Mouse (Mus musculus): ENCODE measurements around the gene Clpx. TPM values are rescaled to one million over a fixed set of nuclear protein-coding genes. Genes with fewer than 3 reads are reported as not detected.
"Not testable (repeated sequence)": the region's sequence is repeated elsewhere in the genome, so short reads cannot be mapped to it uniquely, and the experiment has no call there.

Clpx gene
- polyA plus RNA-seq, 2 experiments = 23.8 to 55.6 TPM

DNA sequence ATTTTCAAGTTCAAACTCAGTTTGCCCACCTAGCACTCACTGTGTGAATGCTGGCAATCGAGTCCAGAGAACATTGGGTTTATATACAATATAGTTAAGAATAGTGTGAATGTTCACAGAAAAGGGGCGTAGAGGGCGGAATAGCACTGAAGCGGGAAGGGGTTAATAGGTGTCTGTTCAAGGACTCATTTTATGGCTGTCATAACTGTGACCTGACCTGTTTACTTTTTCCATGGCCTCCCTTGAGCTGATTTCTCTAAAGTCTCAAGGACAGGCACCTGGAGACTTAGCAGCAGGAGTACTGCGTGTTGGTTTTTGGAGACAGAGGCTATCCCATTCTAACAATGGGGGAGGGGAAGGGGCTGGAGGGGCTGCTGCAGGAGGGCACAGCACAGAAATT lies 39.9 kb downstream of the Clpx start:
- DNase-seq (ENCODE audit: low spot score) = no peak
- no peak for ATAC-seq (ENCODE audit: low FRiP score, low read depth)
- Histone ChIP-seq H3K9me3 (ENCODE audit: control insufficient read depth, low read length) (no peaks in the 10 kb centered on the region), H3K9ac (ENCODE audit: low read depth, low read length, severe bottlenecking) (no peak overlapping the region), H3K4me3 (replicated peaks; ENCODE audit: low read length) (no peak overlapping the region), H3K4me1 (ENCODE audit: control insufficient read depth, insufficient read depth, low read length) (no peaks in the 10 kb centered on the region), H3K27ac (replicated peaks; ENCODE audit: low read depth, low read length) (no peak overlapping the region), H3K27me3 (ENCODE audit: control insufficient read depth, insufficient read depth, low read length) (no peaks in the 10 kb centered on the region), H3K4me2 (replicated peaks; ENCODE audit: low read depth, low read length, severe bottlenecking) (no peak overlapping the region), H3K36me3 (ENCODE audit: control insufficient read depth, insufficient read depth, low read length) (peaks cover 22% of the 10 kb centered on the region)
- no peak for TF ChIP-seq POLR2A (IDR thresholded peaks at IDR 0.05; ENCODE audit: borderline replicate concordance, extremely low read depth, insufficient read depth, insufficient read length)
- WGBS = 75% methylated on average over 5 of the region's 5 CpGs

DNA sequence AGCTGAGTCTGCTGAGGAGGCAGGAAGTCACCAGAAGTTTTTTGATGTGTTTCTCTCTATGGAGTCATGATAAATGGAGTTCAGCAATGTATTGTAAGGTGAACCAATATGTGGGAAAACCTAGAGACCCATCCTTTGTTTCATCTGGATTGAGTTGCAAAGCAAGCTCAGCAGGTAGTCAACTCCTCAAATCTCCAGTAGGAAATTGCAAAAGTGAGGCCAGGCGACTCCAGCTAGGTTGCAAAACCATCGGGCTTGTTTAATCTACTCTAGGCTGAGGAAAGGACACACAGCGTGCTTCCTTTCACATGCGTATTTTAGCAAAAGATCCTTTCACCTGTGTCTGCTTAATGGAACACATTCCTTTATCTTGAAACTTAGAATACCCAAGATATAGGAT lies 45.1 kb downstream of the Clpx start:
- Histone ChIP-seq H3K9me3 (ENCODE audit: control insufficient read depth, low read length) (no peaks in the 10 kb centered on the region), H3K4me1 (ENCODE audit: control insufficient read depth, insufficient read depth, low read length) (no peaks in the 10 kb centered on the region), H3K27me3 (ENCODE audit: control insufficient read depth, insufficient read depth, low read length) (no peaks in the 10 kb centered on the region), H3K27ac (replicated peaks; ENCODE audit: low read depth, low read length) (no peak overlapping the region), H3K4me2 (replicated peaks; ENCODE audit: low read depth, low read length, severe bottlenecking) (no peak overlapping the region), H3K36me3 (ENCODE audit: control insufficient read depth, insufficient read depth, low read length) (no peaks in the 10 kb centered on the region), H3K4me3 (replicated peaks; ENCODE audit: low read length) (no peak overlapping the region), H3K9ac (ENCODE audit: low read depth, low read length, severe bottlenecking) (no peak overlapping the region)
- ATAC-seq (ENCODE audit: low FRiP score, low read depth) = no peak
- 86% methylated on average over 4 of the region's 4 CpGs for WGBS
- no peak for DNase-seq (ENCODE audit: low spot score)
- no peak for TF ChIP-seq POLR2A (IDR thresholded peaks at IDR 0.05; ENCODE audit: borderline replicate concordance, extremely low read depth, insufficient read depth, insufficient read length)

DNA sequence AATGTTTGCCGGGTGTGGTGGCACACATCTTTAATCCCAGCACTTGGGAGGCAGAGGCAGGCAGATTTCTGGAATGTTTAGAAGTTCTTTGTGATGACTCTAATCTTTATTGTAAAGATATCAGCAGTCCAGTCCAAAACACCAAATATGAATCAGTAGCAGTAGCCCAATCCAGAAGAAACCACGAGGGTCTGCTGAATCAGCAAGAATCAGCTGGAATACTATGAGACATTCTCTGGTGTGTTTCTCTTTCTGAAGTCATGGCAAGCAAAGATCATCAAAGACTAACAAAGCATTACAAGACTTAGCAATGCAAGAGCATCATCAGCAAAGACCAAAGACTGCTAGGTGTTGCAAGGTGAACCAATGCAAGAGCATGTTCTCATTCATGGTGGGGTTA lies 46.4 kb downstream of the Clpx start:
- no peak overlapping the region for H3K4me3 ChIP-seq (replicated peaks; ENCODE audit: low read length)
- H3K27ac ChIP-seq (replicated peaks; ENCODE audit: low read depth, low read length) = no peak overlapping the region
- no peaks in the 10 kb centered on the region for H3K9me3 ChIP-seq (ENCODE audit: control insufficient read depth, low read length)
- no peaks in the 10 kb centered on the region for H3K36me3 ChIP-seq (ENCODE audit: control insufficient read depth, insufficient read depth, low read length)
- WGBS = 82% methylated on average over 2 of the region's 2 CpGs
- H3K4me2 ChIP-seq (replicated peaks; ENCODE audit: low read depth, low read length, severe bottlenecking) = no peak overlapping the region
- H3K27me3 ChIP-seq (ENCODE audit: control insufficient read depth, insufficient read depth, low read length) = no peaks in the 10 kb centered on the region
- no peak for TF ChIP-seq POLR2A (IDR thresholded peaks at IDR 0.05; ENCODE audit: borderline replicate concordance, extremely low read depth, insufficient read depth, insufficient read length)
- no peak overlapping the region for H3K9ac ChIP-seq (ENCODE audit: low read depth, low read length, severe bottlenecking)
- no peak for DNase-seq (ENCODE audit: low spot score)
- no peak for ATAC-seq (ENCODE audit: low FRiP score, low read depth)
- no peaks in the 10 kb centered on the region for H3K4me1 ChIP-seq (ENCODE audit: control insufficient read depth, insufficient read depth, low read length)

DNA sequence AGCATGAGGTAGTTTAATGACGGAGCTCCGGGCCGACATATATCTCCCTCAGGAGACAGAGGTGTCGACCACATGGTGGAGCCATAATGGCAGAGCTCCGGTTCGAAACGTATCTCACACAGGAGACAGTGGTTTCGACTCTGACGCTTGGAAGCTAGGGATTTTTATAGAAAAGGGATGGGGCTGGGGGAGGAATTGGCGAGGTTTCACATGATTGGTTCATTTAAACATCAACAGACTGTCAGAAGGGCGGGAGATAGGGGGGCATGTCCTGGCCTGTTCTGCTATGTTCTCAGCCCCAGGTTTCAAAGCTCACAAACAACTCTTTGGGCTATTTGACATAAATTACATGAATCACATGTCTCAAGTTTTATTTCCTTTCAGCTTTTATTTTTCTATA lies 51.4 kb downstream of the Clpx start:
- peak overlapping the region; percentile 92 for H3K27ac ChIP-seq (replicated peaks; ENCODE audit: low read depth, low read length)
- H3K36me3 ChIP-seq (ENCODE audit: control insufficient read depth, insufficient read depth, low read length); H3K27me3 ChIP-seq (ENCODE audit: control insufficient read depth, insufficient read depth, low read length); H3K9me3 ChIP-seq (ENCODE audit: control insufficient read depth, low read length); DNase-seq (ENCODE audit: low spot score); H3K4me1 ChIP-seq (ENCODE audit: control insufficient read depth, insufficient read depth, low read length); ATAC-seq (ENCODE audit: low FRiP score, low read depth): not testable (repeated sequence)
- H3K4me2 ChIP-seq (replicated peaks; ENCODE audit: low read depth, low read length, severe bottlenecking) = peak overlapping the region; percentile 61
- WGBS = 65% methylated on average over 11 of the region's 11 CpGs
- peak overlapping the region; percentile 95 for H3K9ac ChIP-seq (ENCODE audit: low read depth, low read length, severe bottlenecking)
- peak overlapping the region; percentile 97 for H3K4me3 ChIP-seq (replicated peaks; ENCODE audit: low read length)

DNA sequence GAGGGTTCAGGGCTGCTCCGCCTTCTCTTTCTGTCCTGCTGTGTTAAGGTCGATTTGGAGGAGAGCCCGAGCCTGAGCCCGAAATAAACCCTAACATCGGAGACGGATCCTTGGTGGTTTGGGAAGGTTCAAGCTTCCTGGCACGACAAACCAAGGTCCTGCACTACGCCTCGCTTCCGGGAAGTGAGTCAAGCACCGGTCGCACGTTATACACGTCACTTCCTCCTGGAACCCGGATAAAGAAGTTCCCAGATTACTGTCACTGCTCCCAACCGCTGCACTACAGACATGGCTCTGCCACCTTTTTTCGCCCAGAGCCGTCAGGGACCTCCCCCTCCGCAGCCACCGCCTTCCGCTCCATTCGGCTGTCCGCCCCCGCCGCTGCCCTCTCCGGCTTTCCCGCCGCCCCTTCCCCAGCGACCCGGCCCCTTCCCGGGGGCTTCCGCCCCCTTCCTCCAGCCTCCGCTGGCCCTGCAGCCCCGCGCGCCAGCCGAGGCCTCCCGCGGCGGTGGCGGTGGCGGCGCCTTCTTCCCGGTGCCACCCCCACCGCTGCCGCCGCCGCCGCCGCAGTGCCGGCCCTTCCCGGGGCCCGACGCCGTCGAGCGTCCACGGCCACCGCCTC lies 51.9 kb downstream of the Clpx start, which contains the start of gene Pdcd7:
Pdcd7 (plus strand) TSS at position 251 of the 622 bp plus-strand sequence.
- DNase-seq (ENCODE audit: low spot score) (peak; percentile 98), ATAC-seq (ENCODE audit: low FRiP score, low read depth) (peak; percentile 94)
- Histone ChIP-seq H3K9ac (ENCODE audit: low read depth, low read length, severe bottlenecking) (peak within 1 kb of the TSS; percentile 95), H3K4me1 (ENCODE audit: control insufficient read depth, insufficient read depth, low read length) (peaks cover 8% of the 10 kb centered on the region), H3K9me3 (ENCODE audit: control insufficient read depth, low read length) (no peaks in the 10 kb centered on the region), H3K4me2 (replicated peaks; ENCODE audit: low read depth, low read length, severe bottlenecking) (peak within 1 kb of the TSS; percentile 61), H3K27ac (replicated peaks; ENCODE audit: low read depth, low read length) (peak within 1 kb of the TSS; percentile 92), H3K4me3 (replicated peaks; ENCODE audit: low read length) (peak within 1 kb of the TSS; percentile 97), H3K36me3 (ENCODE audit: control insufficient read depth, insufficient read depth, low read length) (no peaks in the 10 kb centered on the region), H3K27me3 (ENCODE audit: control insufficient read depth, insufficient read depth, low read length) (no peaks in the 10 kb centered on the region)
- TF ChIP-seq POLR2A (IDR thresholded peaks at IDR 0.05; ENCODE audit: borderline replicate concordance, extremely low read depth, insufficient read depth, insufficient read length) = peak; percentile 71; the same call in 1 of the 2 replicates
- WGBS = 1% methylated on average over 48 of the region's 59 CpGs

Data from limb, embryonic 14.5 days (tissue).